Mouse (Mus musculus) urinary bladder, postnatal 10 days (tissue): ENCODE measurements around the gene Srebf2.

Experiments used
- DNase-seq: peaks from one replicate; pipeline ENCODE4 v3.0.0; 2022; ENCODE audit warnings: low spot score

Gene Srebf2

GRCm38 (mm10) chr15:82207504-82208219 is 60.7 kb downstream of the Srebf2 start:
- DNase-seq: no peak

GRCm38 (mm10) chr15:82208307-82208706 is 61.3 kb downstream of the Srebf2 start:
- DNase-seq: no peak

- DNase-seq: no peak
These were observed 62.5 kb downstream of the Srebf2 start for GRCm38 (mm10) chr15:82209295-82210050.

- DNase-seq: no peak
These were observed 63.8 kb downstream of the Srebf2 start for GRCm38 (mm10) chr15:82210801-82211200.

GRCm38 (mm10) chr15:82211281-82211680 is 64.3 kb downstream of the Srebf2 start:
- DNase-seq: no peak

GRCm38 (mm10) chr15:82211911-82212751 is 65.2 kb downstream of the Srebf2 start:
- no peak for DNase-seq

- no peak for DNase-seq
These were observed 65.7 kb downstream of the Srebf2 start, which contains the start of gene Shisa8 for GRCm38 (mm10) chr15:82212752-82213063. Shisa8 (minus strand) TSS chr15:82212815.

GRCm38 (mm10) chr15:82213222-82213621 is 66.2 kb downstream of the Srebf2 start:
- DNase-seq: no peak

GRCm38 (mm10) chr15:82215332-82216046 is 68.5 kb downstream of the Srebf2 start:
- no peak for DNase-seq

- no peak for DNase-seq
These were observed 69.3 kb downstream of the Srebf2 start for GRCm38 (mm10) chr15:82216142-82216827.

- DNase-seq: no peak
These were observed 70.1 kb downstream of the Srebf2 start for GRCm38 (mm10) chr15:82217039-82217438.

GRCm38 (mm10) chr15:82217980-82218379 is 71.0 kb downstream of the Srebf2 start:
- no peak for DNase-seq

GRCm38 (mm10) chr15:82218778-82219666 is 72.0 kb downstream of the Srebf2 start:
- DNase-seq: no peak

- no peak for DNase-seq
These were observed 73.2 kb downstream of the Srebf2 start for GRCm38 (mm10) chr15:82220003-82220675.

- no peak for DNase-seq
These were observed 74.3 kb downstream of the Srebf2 start for GRCm38 (mm10) chr15:82221104-82221860.

- DNase-seq: no peak
These were observed 76.3 kb downstream of the Srebf2 start for GRCm38 (mm10) chr15:82223251-82223650.

- DNase-seq: no peak
These were observed 76.9 kb downstream of the Srebf2 start, which contains the start of gene Tnfrsf13c for GRCm38 (mm10) chr15:82223657-82224601. Tnfrsf13c (minus strand) TSS chr15:82224369.
